Mouse (Mus musculus) olfactory bulb, adult 2 months (tissue): Measurements from ENCODE around the gene Matn4.

Source experiments
- CTCF ChIP-seq: fragments of 200-500 bp; IDR thresholded peaks from 2 replicates; pipeline ENCODE4 v1.5.1; 2012; ENCODE audit warnings: low read depth, mild to moderate bottlenecking, low read length, moderate library complexity; ENCODE audit not compliant: insufficient read depth
- POLR2A ChIP-seq: fragments of 200-500 bp; IDR thresholded peaks from 2 replicates; pipeline ENCODE4 v1.6.1; 2012; ENCODE audit warnings: mild to moderate bottlenecking, low read depth, low read length, moderate library complexity; ENCODE audit not compliant: insufficient read depth

GRCm38 (mm10) chr2:164422675-164423393 is 17.9 kb upstream of the Matn4 start:
- TF ChIP-seq POLR2A, result no peak
- no peak for TF ChIP-seq CTCF
